Mouse (Mus musculus): ENCODE data around the gene Atp6v1g2.

The Atp6v1g2 gene

GRCm38 (mm10) chr17:35236996-35237395 is 3.5 kb downstream of the Atp6v1g2 start:
- no peak for DNase-seq (ENCODE audit: low read depth, low spot score)

- no peak for DNase-seq (ENCODE audit: low read depth, low spot score)
These were observed 4.0 kb downstream of the Atp6v1g2 start for GRCm38 (mm10) chr17:35237504-35237903.

GRCm38 (mm10) chr17:35239700-35240099 is 6.2 kb downstream of the Atp6v1g2 start:
- DNase-seq (ENCODE audit: low read depth, low spot score): no peak

GRCm38 (mm10) chr17:35240384-35241304 is 7.2 kb downstream of the Atp6v1g2 start:
- no peak for DNase-seq (ENCODE audit: low read depth, low spot score)

GRCm38 (mm10) chr17:35241305-35242014 is 8.0 kb downstream of the Atp6v1g2 start, which contains the start of gene Ddx39b:
TSS of gene Ddx39b (plus strand) at chr17:35241746.
- DNase-seq (ENCODE audit: low read depth, low spot score): peak; percentile 96

- peak; percentile 61 for DNase-seq (ENCODE audit: low read depth, low spot score)
These were observed 8.8 kb downstream of the Atp6v1g2 start for GRCm38 (mm10) chr17:35242015-35242941.

- DNase-seq (ENCODE audit: low read depth, low spot score): no peak
These were observed 9.6 kb downstream of the Atp6v1g2 start for GRCm38 (mm10) chr17:35243086-35243485.

- no peak for DNase-seq (ENCODE audit: low read depth, low spot score)
These were observed 11.5 kb downstream of the Atp6v1g2 start for GRCm38 (mm10) chr17:35244999-35245398.

GRCm38 (mm10) chr17:35245731-35246623 is 12.5 kb downstream of the Atp6v1g2 start:
- DNase-seq (ENCODE audit: low read depth, low spot score): no peak

- DNase-seq (ENCODE audit: low read depth, low spot score): no peak
These were observed 13.7 kb downstream of the Atp6v1g2 start for GRCm38 (mm10) chr17:35247144-35247543.

GRCm38 (mm10) chr17:35248986-35249385 is 15.5 kb downstream of the Atp6v1g2 start:
- DNase-seq (ENCODE audit: low read depth, low spot score): no peak

- DNase-seq (ENCODE audit: low read depth, low spot score): no peak
These were observed 16.2 kb downstream of the Atp6v1g2 start for GRCm38 (mm10) chr17:35249451-35250197.

- DNase-seq (ENCODE audit: low read depth, low spot score): no peak
These were observed 17.1 kb downstream of the Atp6v1g2 start for GRCm38 (mm10) chr17:35250348-35251120.

GRCm38 (mm10) chr17:35251162-35251719 is 17.8 kb downstream of the Atp6v1g2 start:
- DNase-seq (ENCODE audit: low read depth, low spot score): no peak

GRCm38 (mm10) chr17:35251981-35252380 is 18.5 kb downstream of the Atp6v1g2 start:
- no peak for DNase-seq (ENCODE audit: low read depth, low spot score)

GRCm38 (mm10) chr17:35252619-35253292 is 19.3 kb downstream of the Atp6v1g2 start:
- no peak for DNase-seq (ENCODE audit: low read depth, low spot score)

GRCm38 (mm10) chr17:35253293-35254093 is 20.0 kb downstream of the Atp6v1g2 start:
- no peak for DNase-seq (ENCODE audit: low read depth, low spot score)

Measured in skeletal muscle tissue, adult 2 months (tissue).